Mouse (Mus musculus): ENCODE results near the gene Synm.

DNA sequence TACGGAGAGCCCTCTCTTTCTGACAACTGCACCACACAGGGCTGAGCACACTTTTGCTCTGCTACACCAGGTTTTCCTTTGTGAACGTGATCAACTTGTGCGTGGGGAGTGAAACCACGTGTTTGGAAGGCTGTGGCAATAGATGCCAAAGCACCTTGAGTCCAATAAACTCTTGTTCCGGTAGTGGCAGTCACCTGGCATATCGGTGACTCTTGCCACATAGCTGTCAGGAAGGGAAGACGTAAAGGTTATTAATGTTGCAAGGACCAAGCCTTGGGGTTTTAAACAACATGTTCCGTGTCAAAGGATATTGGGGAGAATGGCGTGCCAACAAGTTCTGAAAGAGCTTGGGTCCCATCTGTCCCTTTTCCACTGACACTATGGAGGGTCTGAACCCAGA lies 12.7 kb upstream of the Synm start:
- TF ChIP-seq GATA1 (IDR thresholded peaks at IDR 0.05; ENCODE audit: borderline replicate concordance, low read length) = no peak
- no peak for TF ChIP-seq FLI1 (IDR thresholded peaks at IDR 0.05; ENCODE audit: low read length)
